Mouse (Mus musculus) left cerebral cortex, adult 2 months (tissue): ENCODE data around the gene Aldh16a1. TPM values are rescaled to one million over a fixed set of nuclear protein-coding genes. Genes with fewer than 3 reads are reported as not detected.

Source experiments
- DNase-seq, 2 experiments: peaks; one replicate each; pipeline ENCODE4 v3.0.0; 2021 to 2022; ENCODE audit warnings: low spot score in 2 of 2, mixed read lengths in 1 of 2; ENCODE audit errors: extremely low spot score in 1 of 2
- H3K27ac ChIP-seq: fragments of 200-600 bp; 2 replicates; pipeline ENCODE4 v1.8.1; 2022
- H3K4me3 ChIP-seq: fragments of 200-600 bp; 2 replicates; pipeline ENCODE4 v1.8.1; 2022
- CTCF ChIP-seq: fragments of 200-600 bp; IDR thresholded peaks from 2 replicates; pipeline ENCODE4 v1.8.1; 2022; ENCODE audit warnings: antibody characterized with exemption, mild to moderate bottlenecking, moderate library complexity
- intact Hi-C: fragments of 180-260 bp; cut with DNase I; formaldehyde crosslinking; loops from one replicate; pipeline ENCODE4 v1.15.1; 2025
- total RNA-seq, 2 experiments: library from RNA; stranded (reverse); gene quantifications; 2 replicates each; pipeline ENCODE4 v1.2.3; 2021

Aldh16a1 gene
- total RNA-seq, 2 experiments from 2014 or later: 15.9 to 23.1 TPM

DNA sequence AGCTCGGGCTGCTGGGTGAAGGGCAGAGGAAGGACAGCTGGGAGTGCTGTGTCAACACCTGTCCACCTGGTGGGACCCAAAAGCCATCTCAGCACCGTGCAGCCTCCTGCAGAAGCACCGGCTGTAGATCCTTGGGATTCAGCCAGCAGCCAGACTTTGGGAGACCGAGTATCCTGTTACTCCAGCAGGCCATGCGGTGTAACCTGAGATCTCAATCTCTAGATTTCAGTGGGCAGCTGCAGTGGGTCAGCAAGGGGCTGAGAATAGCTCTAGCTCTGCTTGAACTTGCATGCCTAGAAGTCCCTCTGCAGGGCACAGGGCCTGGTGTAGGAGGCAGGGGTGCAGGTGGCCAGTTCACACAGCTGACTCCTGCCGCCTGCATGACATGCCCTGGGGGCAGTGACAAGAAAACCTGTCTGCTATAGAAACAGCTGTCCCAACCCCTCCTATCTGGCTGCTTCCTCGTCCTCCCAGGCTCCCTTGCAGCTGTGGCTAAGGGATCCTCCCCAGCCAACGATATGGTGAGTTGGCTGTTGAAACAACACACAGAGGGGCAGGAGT, 37.5 kb upstream of the Aldh16a1 start:
- intact Hi-C loops: no loop called here
- Histone ChIP-seq H3K4me3 (no peak overlapping the region), H3K27ac (no peak overlapping the region)
- no peak for TF ChIP-seq CTCF
- DNase-seq: no peak

DNA sequence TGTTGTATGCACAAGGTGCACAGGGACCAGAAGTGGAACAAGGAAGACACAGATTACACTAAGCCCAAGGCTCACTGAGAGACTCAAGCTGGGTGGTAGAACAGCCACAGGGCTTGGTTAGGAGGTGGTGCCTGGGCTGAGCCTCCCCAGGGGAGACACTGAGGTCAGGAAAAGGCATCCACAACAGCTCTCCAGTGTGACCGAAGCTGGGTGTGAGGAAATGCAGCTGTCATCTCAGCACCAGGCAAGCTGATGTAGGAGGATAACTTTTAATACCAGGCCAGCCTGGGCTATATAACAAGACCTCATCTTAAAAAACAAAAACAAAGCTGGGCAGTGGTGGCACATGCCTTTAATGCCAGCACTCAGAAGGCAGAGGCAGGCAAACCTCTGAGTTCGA, 36.8 kb upstream of the Aldh16a1 start:
- intact Hi-C loops: no loop called here
- no peak for TF ChIP-seq CTCF
- no peak overlapping the region for H3K4me3 ChIP-seq
- DNase-seq: no peak
- no peak overlapping the region for H3K27ac ChIP-seq

DNA sequence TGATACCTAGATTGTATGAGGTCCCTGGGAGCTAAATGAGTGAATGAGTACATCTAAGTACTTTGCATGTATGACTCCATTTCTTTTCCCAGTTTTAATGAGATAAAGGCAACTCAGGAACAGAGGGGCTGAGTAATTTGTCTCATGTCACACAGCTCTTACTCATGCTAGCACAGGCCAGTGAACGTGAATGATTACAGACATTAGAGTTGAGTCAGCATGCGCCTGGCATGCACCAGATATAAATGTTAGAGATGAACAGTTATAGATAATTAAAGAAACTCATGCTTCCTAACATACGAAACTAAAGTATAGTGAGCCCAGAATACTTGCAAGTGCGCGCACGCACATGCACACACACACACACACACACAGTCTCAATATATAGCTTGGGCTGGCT, 35.8 kb upstream of the Aldh16a1 start:
- Histone ChIP-seq H3K4me3 (no peak overlapping the region), H3K27ac (peak overlapping the region; percentile 90)
- no peak for TF ChIP-seq CTCF
- intact Hi-C loops: no loop called here
- DNase-seq: no peak

DNA sequence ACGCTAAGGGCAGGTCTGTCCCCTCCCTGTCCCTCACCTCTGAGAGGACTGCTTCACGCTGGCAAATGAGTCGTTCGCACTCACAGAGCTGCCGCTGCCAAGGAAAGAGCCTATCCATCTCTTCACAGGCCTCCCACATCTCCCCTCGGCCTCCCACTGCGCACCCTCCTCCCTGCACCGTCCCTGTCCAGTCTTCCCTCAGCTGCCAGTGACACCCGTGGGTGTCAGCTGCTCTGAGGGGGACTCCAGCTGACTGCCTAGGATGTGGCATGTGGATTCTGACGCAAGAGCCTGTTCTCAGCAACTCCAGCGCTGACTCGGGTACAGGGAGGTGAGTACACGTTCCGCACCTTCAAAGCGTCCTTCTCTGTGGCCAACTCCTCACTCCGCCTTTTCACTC, 35.2 kb upstream of the Aldh16a1 start:
- peak overlapping the region; percentile 90 for H3K27ac ChIP-seq
- intact Hi-C loops: loop anchor here (2.0 kb wide), 2 partner anchors 27 to 43 kb away; partner anchors contain the start of gene Slc17a7
- peak in 1 of 2 experiments; percentile 68 for DNase-seq

GRCm38 (mm10) chr7:45185921-45186320, 31.5 kb upstream of the Aldh16a1 start:
- no peak overlapping the region for H3K4me3 ChIP-seq
- no peak overlapping the region for H3K27ac ChIP-seq
- no peak for TF ChIP-seq CTCF
- intact Hi-C loops: no loop called here
- no peak for DNase-seq

More for the DNA sequence above, 35.2 kb upstream of the Aldh16a1 start:
- H3K4me3 ChIP-seq: peak overlapping the region; percentile 21; the same call in 1 of the 2 replicates
- no peak for TF ChIP-seq CTCF

- no peak for DNase-seq
- no peak for TF ChIP-seq CTCF
- Histone ChIP-seq H3K27ac (no peak overlapping the region), H3K4me3 (no peak overlapping the region)
- intact Hi-C loops: no loop called here
Measured at GRCm38 (mm10) chr7:45183672-45184071, 29.3 kb upstream of the Aldh16a1 start.

DNA sequence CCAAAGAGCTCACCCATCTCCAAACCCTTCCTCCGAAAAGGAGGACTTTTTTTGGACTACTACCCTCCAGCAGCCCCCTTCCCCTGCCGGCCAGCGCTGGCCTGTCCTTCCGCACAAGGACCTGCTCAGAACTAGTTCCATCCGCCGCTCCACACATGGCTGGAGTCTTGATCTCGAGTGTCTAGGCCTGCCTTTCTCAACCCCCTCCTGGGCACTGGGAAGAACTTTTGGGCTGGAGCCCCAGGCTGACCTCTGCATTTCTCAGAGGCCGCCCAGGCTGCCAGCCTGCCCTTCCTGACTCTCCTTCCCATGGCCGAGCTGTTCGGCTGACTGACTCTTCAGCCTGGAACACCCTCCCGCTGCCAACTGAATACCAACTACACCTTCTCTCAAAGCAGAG, 28.2 kb upstream of the Aldh16a1 start:
- TF ChIP-seq CTCF: no peak
- intact Hi-C loops: no loop called here
- DNase-seq: no peak
- H3K27ac ChIP-seq: peak overlapping the region; percentile 65
- peak overlapping the region; percentile 24 for H3K4me3 ChIP-seq

GRCm38 (mm10) chr7:45182199-45182601, 27.8 kb upstream of the Aldh16a1 start:
- peak overlapping the region; percentile 65; the same call in 1 of the 2 replicates for H3K27ac ChIP-seq
- intact Hi-C loops: no loop called here
- no peak; the same call in 1 of the 2 replicates for TF ChIP-seq CTCF

GRCm38 (mm10) chr7:45181540-45181939, 27.2 kb upstream of the Aldh16a1 start:
- no peak overlapping the region for H3K27ac ChIP-seq
- intact Hi-C loops: no loop called here
- TF ChIP-seq CTCF: peak; percentile 12; the same call in 1 of the 2 replicates
- no peak overlapping the region for H3K4me3 ChIP-seq
- no peak for DNase-seq

More at GRCm38 (mm10) chr7:45182199-45182601, 27.8 kb upstream of the Aldh16a1 start:
- H3K4me3 ChIP-seq: peak overlapping the region; percentile 24
- peak; percentile 82 to 83 for DNase-seq

- DNase-seq: no peak
- Histone ChIP-seq H3K27ac (no peak within 1 kb of the TSS), H3K4me3 (no peak within 1 kb of the TSS)
- no peak for TF ChIP-seq CTCF
- intact Hi-C loops: no loop called here
Measured at GRCm38 (mm10) chr7:45180896-45181477, 26.6 kb upstream of the Aldh16a1 start, which contains the start of gene Pth2. Pth2 (plus strand) TSS chr7:45180995.

DNA sequence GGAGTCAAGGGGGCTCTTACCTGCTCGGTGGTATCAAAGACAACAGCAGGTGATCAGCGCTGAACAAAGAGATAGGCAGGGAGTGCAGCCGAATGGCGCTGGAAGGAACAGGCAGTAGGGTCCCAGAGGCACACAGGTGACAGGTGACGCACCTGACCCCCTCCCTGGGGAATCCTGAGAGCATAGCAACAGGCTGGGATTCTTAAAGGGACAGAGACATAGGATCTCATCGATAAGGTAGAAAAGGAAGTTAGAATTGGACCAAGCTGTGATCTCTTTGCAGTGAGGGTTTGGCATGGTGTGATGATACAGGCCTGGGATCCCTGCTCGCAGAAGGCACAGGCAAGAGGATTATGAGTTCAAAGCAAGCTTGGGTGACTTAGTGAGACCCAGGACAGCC, 25.1 kb upstream of the Aldh16a1 start, which contains the start of gene Gfy:
Gene Gfy (minus strand): TSS at position 101 of the 400 bp plus-strand sequence.
- intact Hi-C loops: no loop called here
- no peak within 1 kb of the TSS for H3K27ac ChIP-seq
- no peak for DNase-seq

DNA sequence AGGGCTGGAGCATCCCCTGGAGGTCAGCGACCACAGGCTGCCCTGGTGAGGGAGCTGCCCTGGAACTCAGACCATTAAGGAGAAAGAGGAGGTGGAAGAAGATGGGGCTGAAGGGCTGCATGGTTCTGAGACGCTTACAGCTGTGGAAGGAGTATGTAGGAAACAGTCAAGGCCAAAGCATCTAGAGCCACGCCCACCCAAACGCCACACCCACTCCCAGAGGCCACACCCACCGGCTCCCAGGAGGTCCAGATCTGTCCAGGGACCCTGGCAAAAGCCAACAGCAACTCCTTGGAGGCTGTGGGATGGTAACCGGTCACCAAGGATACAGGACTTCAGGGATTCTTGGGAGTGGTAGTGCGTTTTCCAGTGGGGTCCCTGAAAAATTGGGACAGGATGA, 24.2 kb upstream of the Aldh16a1 start:
- intact Hi-C loops: no loop called here
- no peak for DNase-seq
- H3K27ac ChIP-seq: no peak overlapping the region
- no peak overlapping the region for H3K4me3 ChIP-seq
- no peak for TF ChIP-seq CTCF

More for the DNA sequence above, 25.1 kb upstream of the Aldh16a1 start, which contains the start of gene Gfy:
- no peak within 1 kb of the TSS for H3K4me3 ChIP-seq
- no peak for TF ChIP-seq CTCF
